ENCODE assay signal across 9 mouse cellular contexts in genomic region chr2:10284636-10285270, GRCm38 (mm10).
DNase-seq lines count a peak whose midpoint lies in the region; ATAC-seq and TF ChIP-seq lines count a peak whose summit lies in the region.
"Had no signal": no experiment of that assay in that cellular context is flagged by ENCODE, and none has a peak within 500 bp of the region (broad histone marks: within the 10 kb centered on the region; RNA-seq: fewer than 3 reads in every experiment).

No protein-coding gene starts in this region.

- DNase-seq in kidney, adult 11 months, result peak; percentile 73
- DNase-seq in MEL (ENCODE audit: low read depth, low spot score), result no peak
- peak; percentile 76 for DNase-seq in embryonic facial prominence, embryonic 11.5 days (ENCODE audit: low spot score)
- peak; percentile 40 for DNase-seq in heart, postnatal 0 days (ENCODE audit: low spot score)
- peak; percentile 43 for DNase-seq in limb, embryonic 10.5 days (ENCODE audit: low spot score)
- no peak for DNase-seq in urinary bladder, adult 18-20 months (ENCODE audit: low spot score in 2 of 2)

- no peaks in the 10 kb centered on the region for H3K79me2 ChIP-seq in MEL (ENCODE audit: control insufficient read depth, insufficient read depth, low read length, poor library complexity)

- peaks cover 3% of the 10 kb centered on the region; the same call in 1 of the 2 replicates for H3K27me3 ChIP-seq in kidney, embryonic 16.5 days (ENCODE audit: insufficient read depth, low read length)
- H3K27me3 ChIP-seq in MEL (ENCODE audit: control insufficient read depth in 1 of 2, insufficient read depth in 2 of 2, low read length in 2 of 2), result peaks cover 0 to 3% of the 10 kb centered on the region in 2 experiments; a peak in 1 of 4 replicates
- H3K27me3 ChIP-seq in embryonic facial prominence, embryonic 11.5 days (ENCODE audit: control insufficient read depth, insufficient read depth, low read length), result no peaks in the 10 kb centered on the region
- no peaks in the 10 kb centered on the region for H3K27me3 ChIP-seq in heart, postnatal 0 days (ENCODE audit: control insufficient read depth, insufficient read depth, low read length)
- H3K27me3 ChIP-seq in limb, embryonic 10.5 days (ENCODE audit: low read depth, poor library complexity, severe bottlenecking), result peaks cover 50% of the 10 kb centered on the region
- no peaks in the 10 kb centered on the region for H3K27me3 ChIP-seq in small intestine, adult 2 months (ENCODE audit: control insufficient read depth, insufficient read depth, low read length)

- TF ChIP-seq RAD21 in MEL (IDR thresholded peaks at IDR 0.05; ENCODE audit: low read depth, low read length), result no peak; the same call in 1 of the 2 replicates

- H3K9me3 ChIP-seq in kidney, embryonic 16.5 days (ENCODE audit: low read length), result no peaks in the 10 kb centered on the region
- no peaks in the 10 kb centered on the region for H3K9me3 ChIP-seq in MEL (replicated peaks; ENCODE audit: insufficient read depth, low read length)
- no peaks in the 10 kb centered on the region for H3K9me3 ChIP-seq in embryonic facial prominence, embryonic 11.5 days (replicated peaks; ENCODE audit: control insufficient read depth, low read length)
- no peaks in the 10 kb centered on the region for H3K9me3 ChIP-seq in heart, postnatal 0 days (replicated peaks; ENCODE audit: control insufficient read depth, low read length)
- no peaks in the 10 kb centered on the region for H3K9me3 ChIP-seq in limb, embryonic 10.5 days (replicated peaks)

- no peak overlapping the region for H3K9ac ChIP-seq in kidney, embryonic 16.5 days (replicated peaks; ENCODE audit: low read length)
- no peak overlapping the region for H3K9ac ChIP-seq in MEL (ENCODE audit: control insufficient read depth, low read depth, low read length, poor library complexity, severe bottlenecking)
- no peak overlapping the region for H3K9ac ChIP-seq in embryonic facial prominence, embryonic 11.5 days (replicated peaks; ENCODE audit: low read length)
- no peak overlapping the region for H3K9ac ChIP-seq in heart, postnatal 0 days (replicated peaks; ENCODE audit: low read depth, low read length)

- no peaks in the 10 kb centered on the region for H3K4me1 ChIP-seq in kidney, embryonic 16.5 days (ENCODE audit: insufficient read depth, low read length)
- no peaks in the 10 kb centered on the region for H3K4me1 ChIP-seq in MEL (ENCODE audit: control insufficient read depth in 1 of 2, insufficient read depth in 2 of 2, low read length in 2 of 2)
- H3K4me1 ChIP-seq in embryonic facial prominence, embryonic 11.5 days (ENCODE audit: control insufficient read depth, insufficient read depth, low read length), result no peaks in the 10 kb centered on the region
- no peaks in the 10 kb centered on the region for H3K4me1 ChIP-seq in heart, postnatal 0 days (ENCODE audit: control insufficient read depth, insufficient read depth)
- H3K4me1 ChIP-seq in limb, embryonic 10.5 days, result peaks cover 20% of the 10 kb centered on the region
- H3K4me1 ChIP-seq in small intestine, adult 2 months (ENCODE audit: control insufficient read depth, insufficient read depth, insufficient read length, low read length), result no peaks in the 10 kb centered on the region

- WGBS in kidney, embryonic 16.5 days, result 10% methylated on average over 10 of the region's 10 CpGs
- 1% methylated on average over 10 of the region's 10 CpGs for WGBS in embryonic facial prominence, embryonic 11.5 days
- WGBS in heart, postnatal 0 days, result 15% methylated on average over 10 of the region's 10 CpGs
- WGBS in limb, embryonic 10.5 days, result 4% methylated on average over 10 of the region's 10 CpGs
- WGBS in small intestine, adult 2 months, result 25% methylated on average over 10 of the region's 10 CpGs

- no peak overlapping the region for H3K4me2 ChIP-seq in kidney, embryonic 16.5 days (replicated peaks; ENCODE audit: low read depth, low read length)
- no peak overlapping the region for H3K4me2 ChIP-seq in embryonic facial prominence, embryonic 11.5 days (ENCODE audit: low read depth, low read length)
- no peak overlapping the region for H3K4me2 ChIP-seq in heart, postnatal 0 days (ENCODE audit: low read depth, low read length)

- TF ChIP-seq EP300 in MEL (IDR thresholded peaks at IDR 0.05; ENCODE audit: low read depth in 1 of 2, low read length in 2 of 2), result no peak
- no peak for TF ChIP-seq EP300 in heart, postnatal 0 days (IDR thresholded peaks at IDR 0.05; ENCODE audit: low read depth)

- no peak for TF ChIP-seq POLR2A in MEL (IDR thresholded peaks at IDR 0.05; ENCODE audit: control insufficient read depth in 1 of 2, insufficient read depth in 1 of 2, low read depth in 1 of 2, low read length in 2 of 2, poor library complexity in 1 of 2)
- TF ChIP-seq POLR2A in small intestine, adult 2 months (IDR thresholded peaks at IDR 0.05; ENCODE audit: low read depth, low read length), result no peak

- no peak; the same call in 1 of the 2 replicates for ATAC-seq in kidney, embryonic 16.5 days (ENCODE audit: low FRiP score, low TSS enrichment)
- peak; percentile 37; the same call in 1 of the 2 replicates for ATAC-seq in embryonic facial prominence, embryonic 11.5 days (replicated peaks; ENCODE audit: insufficient number of reproducible peaks, low FRiP score, low TSS enrichment, low read depth)
- ATAC-seq in heart, postnatal 0 days (ENCODE audit: insufficient read depth, low read depth), result no peak

- H3K4me3 ChIP-seq in kidney, embryonic 16.5 days (ENCODE audit: low read length), result no peak overlapping the region
- no peak overlapping the region for H3K4me3 ChIP-seq in MEL (ENCODE audit: control insufficient read depth in 1 of 2, insufficient read depth in 1 of 2, low read depth in 2 of 2, low read length in 2 of 2)
- H3K4me3 ChIP-seq in embryonic facial prominence, embryonic 11.5 days (ENCODE audit: low read depth, low read length), result no peak overlapping the region
- H3K4me3 ChIP-seq in heart, postnatal 0 days (ENCODE audit: low read depth, low read length), result no peak overlapping the region
- H3K4me3 ChIP-seq in limb, embryonic 10.5 days, result no peak overlapping the region
- no peak overlapping the region for H3K4me3 ChIP-seq in small intestine, adult 2 months (ENCODE audit: low read depth, low read length)
- H3K4me3 ChIP-seq: myocyte had no signal

- H3K27ac ChIP-seq in kidney, embryonic 16.5 days (ENCODE audit: low read length), result no peak overlapping the region
- H3K27ac ChIP-seq in MEL (ENCODE audit: control insufficient read depth, low read depth, low read length), result no peak overlapping the region
- no peak overlapping the region for H3K27ac ChIP-seq in embryonic facial prominence, embryonic 11.5 days (replicated peaks; ENCODE audit: low read depth, low read length)
- H3K27ac ChIP-seq in heart, postnatal 0 days (ENCODE audit: low read depth), result no peak overlapping the region
- no peak overlapping the region for H3K27ac ChIP-seq in limb, embryonic 10.5 days
- no peak overlapping the region for H3K27ac ChIP-seq in small intestine, adult 2 months (ENCODE audit: insufficient read depth, low read depth, low read length)

- peak in 2 of 3 experiments; percentile 15 to 23; a peak in 1 of 6 replicates for TF ChIP-seq CTCF in MEL (IDR thresholded peaks at IDR 0.05 in 2 of 3, conservative IDR thresholded peaks at IDR 0.05 in 1 of 3; ENCODE audit: control insufficient read depth in 1 of 3, insufficient read depth in 1 of 3, low read depth in 2 of 3, low read length in 3 of 3, poor library complexity in 1 of 3, severe bottlenecking in 1 of 3)
- peak; percentile 16; the same call in 1 of the 2 replicates for TF ChIP-seq CTCF in heart, postnatal 0 days (IDR thresholded peaks at IDR 0.05; ENCODE audit: low read depth)
- TF ChIP-seq CTCF in small intestine, adult 2 months (IDR thresholded peaks at IDR 0.05; ENCODE audit: extremely low read depth, insufficient read length, insufficient replicate concordance, low read depth, low read length), result peak; percentile 28; the same call in 1 of the 2 replicates

- no peaks in the 10 kb centered on the region for H3K36me3 ChIP-seq in kidney, embryonic 16.5 days (ENCODE audit: insufficient read depth, low read length)
- no peaks in the 10 kb centered on the region for H3K36me3 ChIP-seq in MEL (ENCODE audit: control insufficient read depth in 1 of 2, insufficient read depth in 2 of 2, low read length in 2 of 2)
- H3K36me3 ChIP-seq in embryonic facial prominence, embryonic 11.5 days (replicated peaks; ENCODE audit: control insufficient read depth, insufficient read depth, low read depth, low read length), result no peaks in the 10 kb centered on the region
- H3K36me3 ChIP-seq in heart, postnatal 0 days (replicated peaks; ENCODE audit: control insufficient read depth, insufficient read depth, low read length), result no peaks in the 10 kb centered on the region
- H3K36me3 ChIP-seq in limb, embryonic 10.5 days, result no peaks in the 10 kb centered on the region
- no peaks in the 10 kb centered on the region for H3K36me3 ChIP-seq in small intestine, adult 2 months (ENCODE audit: control insufficient read depth, insufficient read depth, low read length)

TF ChIP-seq in MEL, 35 proteins besides CTCF, POLR2A, EP300 and RAD21:
- no peak for TF ChIP-seq POLR2AphosphoS5 (IDR thresholded peaks at IDR 0.05; ENCODE audit: borderline replicate concordance, low read depth, low read length)
- TF ChIP-seq SMC3 (IDR thresholded peaks at IDR 0.05; ENCODE audit: low read depth, low read length), result no peak
- no peak for TF ChIP-seq MYB (IDR thresholded peaks at IDR 0.05; ENCODE audit: low read depth, low read length)
- no peak for TF ChIP-seq HCFC1 (IDR thresholded peaks at IDR 0.05; ENCODE audit: low read depth, low read length)
- TF ChIP-seq MAZ (IDR thresholded peaks at IDR 0.05; ENCODE audit: low read depth, low read length), result no peak
- TF ChIP-seq CHD1 (IDR thresholded peaks at IDR 0.05; ENCODE audit: low read depth, low read length), result no peak
- TF ChIP-seq TCF12 (IDR thresholded peaks at IDR 0.05; ENCODE audit: low read depth, low read length), result no peak
- TF ChIP-seq ZMIZ1 (IDR thresholded peaks at IDR 0.05; ENCODE audit: low read depth, low read length), result no peak
- TF ChIP-seq POLR2AphosphoS2 (IDR thresholded peaks at IDR 0.05; ENCODE audit: low read length), result no peak
TF ChIP-seq in MEL: peak in this region for 0.

Comparison
In these comparisons a context has a peak if more than half of its experiments do, and no peak if none do; other contexts are left out.
1. DNase-seq: peak in kidney, adult 11 months (single experiment), embryonic facial prominence, embryonic 11.5 days (single experiment), heart, postnatal 0 days (single experiment) and limb, embryonic 10.5 days (single experiment); none in MEL (single experiment) and urinary bladder, adult 18-20 months (0 of 2).
2. Peak in every context shown above with its lines, with median percentiles within 50 percentile points of each other: CTCF ChIP-seq.